Mouse (Mus musculus) frontal cortex, postnatal 25 days (tissue): ENCODE measurements at regions not wholly inside any gene's neighbourhood (a gene's known extent, or its start where the extent isn't known, plus 50 kb on each side); places are given as distances from the start of the nearest gene placed in this dataset.
"Not testable (repeated sequence)": the region's sequence is repeated elsewhere in the genome, so short reads cannot be mapped to it uniquely, and the experiment has no call there.

Experiments
- DNase-seq, 2 experiments: peaks; one replicate each; pipeline ENCODE4 v3.0.0; 2022; ENCODE audit warnings: low spot score in 2 of 2

DNA sequence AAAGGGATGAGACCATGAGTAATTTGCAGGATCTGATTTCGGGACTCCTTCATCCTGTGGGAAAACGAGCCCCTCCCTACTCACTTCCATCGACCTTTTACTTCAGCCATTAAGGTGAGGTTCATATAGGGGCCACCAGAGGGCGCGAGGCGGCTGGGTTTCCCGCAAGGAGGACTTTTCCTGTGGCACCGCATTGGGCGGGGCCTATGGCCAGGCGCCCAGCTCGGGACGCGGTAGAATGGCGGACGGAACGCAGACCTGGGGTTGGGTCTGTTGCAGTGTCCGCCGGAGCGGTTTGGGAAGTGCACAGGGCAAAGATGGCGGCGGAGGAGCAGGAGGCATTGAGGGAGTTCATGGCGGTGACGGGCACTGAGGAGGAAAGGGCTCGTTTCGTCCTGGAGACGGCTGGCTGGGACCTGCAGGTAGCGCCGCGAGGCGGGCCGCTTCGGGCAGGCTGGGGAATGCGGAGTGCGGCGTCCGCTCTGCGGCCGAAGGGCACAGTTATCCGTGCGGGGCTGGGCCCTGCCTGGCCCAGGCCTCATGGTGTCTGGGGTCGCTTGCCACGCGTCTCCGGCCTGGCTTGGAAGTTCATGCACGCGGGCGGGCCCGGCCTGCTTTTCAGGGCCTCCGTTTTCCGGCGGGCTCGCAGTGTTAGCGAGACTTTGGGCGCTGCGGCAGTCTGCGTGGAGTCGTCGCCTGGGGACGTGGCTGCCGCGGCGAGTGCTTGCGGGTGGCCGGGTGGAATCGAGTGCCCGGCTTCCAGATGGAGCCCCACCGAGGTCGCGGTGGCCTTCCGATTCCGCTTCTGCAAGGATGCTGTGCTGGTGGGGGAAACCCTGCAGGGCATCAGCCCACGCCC lies 219.1 kb downstream of the Gm31371 start:
- DNase-seq, result peak; percentile 100

DNA sequence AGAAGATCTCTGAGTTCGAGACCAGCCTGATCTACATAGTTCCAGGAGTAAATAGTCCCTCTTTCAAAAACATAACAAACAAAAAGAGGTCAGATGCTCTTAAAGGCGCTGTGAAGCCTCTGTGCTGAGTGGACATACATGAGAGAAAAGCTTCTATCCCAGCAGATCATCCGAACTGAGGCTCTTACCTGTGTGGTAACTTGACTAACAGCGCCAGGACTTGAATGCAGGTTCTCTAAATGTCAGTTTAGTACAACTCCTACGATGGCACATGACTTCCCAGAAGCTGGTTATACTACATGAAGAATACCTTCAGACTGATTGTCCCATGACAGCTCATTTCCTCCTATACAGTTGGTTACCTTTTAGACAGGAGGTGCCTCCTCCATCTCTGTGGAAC lies 220.4 kb downstream of the Gm31371 start:
- peak; percentile 30 to 36 for DNase-seq

DNA sequence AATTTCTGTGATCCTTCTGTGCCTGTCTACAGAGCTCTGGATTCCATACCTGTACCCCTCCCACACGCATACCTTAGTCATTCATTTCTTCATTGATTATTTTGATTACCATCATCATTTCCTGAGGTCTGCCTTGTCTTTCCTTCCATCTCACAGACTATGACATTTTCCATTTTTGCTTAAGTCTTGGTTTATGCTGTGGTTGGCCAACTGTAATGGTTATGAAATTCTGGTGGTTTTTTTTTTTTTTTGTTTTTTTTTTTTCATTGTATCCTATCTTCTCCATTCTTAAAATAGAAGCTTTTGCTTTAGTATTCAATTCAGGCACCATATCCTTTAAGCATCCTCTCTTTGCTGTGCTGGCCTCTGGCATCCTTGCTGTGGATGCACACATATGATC lies 227.4 kb downstream of the Gm15319 start:
- not testable (repeated sequence) for DNase-seq

DNA sequence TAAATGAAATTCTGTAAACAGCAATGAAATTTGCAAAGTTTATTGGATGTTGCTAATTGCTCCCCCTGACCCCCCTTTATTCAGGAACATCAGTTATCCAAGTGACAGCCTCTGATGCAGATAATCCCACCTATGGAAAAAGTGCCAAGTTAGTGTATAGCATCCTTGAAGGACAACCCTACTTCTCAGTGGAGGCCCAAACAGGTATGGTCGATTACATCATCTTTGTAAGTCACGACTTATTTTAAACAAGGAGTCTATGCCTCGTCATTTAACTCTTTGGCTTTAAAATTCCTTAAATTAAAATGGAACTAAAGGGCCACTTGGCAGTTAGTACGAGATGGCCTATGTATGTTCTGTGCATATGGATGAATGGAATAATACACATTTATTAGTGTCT lies 217.6 kb downstream of the Gm15319 start:
- not testable (repeated sequence) for DNase-seq

DNA sequence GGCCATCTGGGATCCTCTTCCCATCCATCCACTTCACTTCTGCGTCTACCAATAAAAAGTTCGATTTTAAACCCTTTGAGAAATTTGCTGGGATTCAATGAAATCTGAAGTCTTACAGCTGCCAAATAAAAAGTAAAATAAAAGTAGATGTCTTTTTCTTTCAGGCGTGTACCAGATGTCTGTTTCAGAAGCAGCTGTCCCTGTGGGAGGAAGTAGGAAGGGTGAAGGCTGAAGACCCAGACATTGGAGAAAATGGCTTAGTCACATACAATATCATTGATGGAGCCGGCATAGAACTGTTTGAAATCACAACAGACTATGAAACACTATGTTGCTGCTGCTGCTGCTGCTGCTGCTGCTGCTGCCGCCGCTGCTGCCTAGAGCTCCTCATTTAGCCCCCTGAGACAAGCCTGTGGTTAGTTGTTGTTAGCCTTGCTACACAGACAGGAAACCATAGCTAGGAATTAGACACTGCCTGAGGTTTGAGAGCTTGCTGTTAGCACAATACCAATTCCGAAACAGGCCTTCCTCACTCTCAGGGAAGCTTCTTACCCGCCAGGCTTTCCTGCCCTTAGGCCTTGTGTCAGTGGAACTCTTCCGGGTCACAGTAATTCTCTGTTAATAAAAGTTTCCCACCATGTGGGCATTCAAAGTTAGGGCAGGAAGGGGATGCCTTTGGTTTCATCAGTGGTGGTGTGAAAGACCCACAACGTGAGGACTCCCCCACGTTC lies 211.5 kb downstream of the Gm15319 start:
- DNase-seq, result peak in 1 of 2 experiments; percentile 5

DNA sequence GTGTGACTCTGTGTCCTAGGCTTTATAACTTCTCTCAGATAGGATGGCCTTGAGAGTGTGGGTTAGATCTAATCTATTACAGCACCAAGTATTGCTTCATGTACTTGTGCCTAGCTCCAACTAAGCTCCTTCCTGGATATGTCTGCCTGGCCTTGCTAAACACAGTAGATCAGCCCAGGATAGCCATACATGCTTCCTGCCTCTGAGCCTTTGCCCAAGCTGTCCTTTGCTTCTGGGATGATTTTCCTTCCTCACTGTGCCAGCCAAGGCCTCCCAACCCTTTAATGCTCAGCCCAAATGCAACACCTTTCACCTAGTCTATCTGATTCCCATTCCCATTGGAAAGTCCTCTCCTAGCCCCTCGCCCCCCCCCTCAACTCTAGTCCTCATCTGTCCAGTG lies 208.9 kb downstream of the Gm15319 start:
- DNase-seq, result peak; percentile 25 to 30
